Mouse (Mus musculus): Measurements from ENCODE around the gene Acsf3.

DNA sequence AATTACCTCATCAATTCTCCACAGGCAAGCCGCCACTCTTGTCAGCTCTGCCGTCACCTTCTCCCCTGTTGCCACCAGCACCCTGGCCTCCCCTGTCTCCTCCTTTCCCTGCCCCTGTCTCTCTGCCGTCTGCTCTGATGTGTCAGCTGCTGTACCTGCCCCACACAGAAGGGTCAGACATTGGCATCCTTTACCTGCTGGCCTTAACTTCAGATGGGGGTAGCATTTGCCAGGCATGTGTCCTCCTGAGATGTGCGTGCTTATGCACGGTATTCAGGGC, 18.8 kb downstream of the Acsf3 start:
- no peak for TF ChIP-seq CTCF (IDR thresholded peaks at IDR 0.05; ENCODE audit: low read depth)
- TF ChIP-seq EP300 (IDR thresholded peaks at IDR 0.05; ENCODE audit: low read depth) = no peak
